In the genomic region with DNA sequence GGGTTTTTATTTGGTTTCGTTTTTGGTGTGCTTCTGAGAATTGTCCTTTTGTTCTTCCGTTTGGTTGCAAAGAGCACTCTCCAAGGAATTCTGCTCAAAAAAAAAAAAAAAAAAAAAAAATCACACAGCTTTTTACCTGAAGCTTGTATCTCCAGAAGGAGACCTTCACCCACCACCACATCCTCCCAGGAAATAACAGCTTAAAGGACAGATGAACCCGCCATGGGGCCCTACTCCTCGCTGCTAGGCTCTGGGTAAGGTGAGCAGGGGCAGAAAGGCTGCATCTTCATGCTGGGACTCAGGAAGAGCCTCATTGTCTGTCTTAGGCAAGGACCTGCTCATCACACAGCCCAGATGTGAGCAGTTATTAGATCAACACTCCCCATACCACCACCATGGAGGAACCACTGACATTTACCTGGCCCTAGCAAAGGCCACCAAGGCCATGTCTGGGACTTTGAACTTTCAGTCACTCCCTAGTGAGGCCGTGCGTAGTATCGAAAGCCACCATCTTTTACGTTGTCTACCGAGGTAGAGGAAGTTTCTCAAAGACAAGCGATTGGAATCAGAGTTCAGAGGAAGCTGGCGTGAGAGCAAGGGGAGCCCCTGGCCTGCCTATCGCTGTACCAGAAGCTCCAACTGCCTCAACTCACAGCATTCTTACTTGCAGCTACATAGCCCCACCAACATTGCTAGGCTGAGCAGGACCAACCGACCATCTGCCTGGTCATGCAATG, we compare ENCODE assay signal across 12 mouse cellular contexts.
DNase-seq lines count a peak whose midpoint lies in the region; ATAC-seq and TF ChIP-seq lines count a peak whose summit lies in the region.
"Had no signal": no experiment of that assay in that cellular context is flagged by ENCODE, and none has a peak within 500 bp of the region (broad histone marks: within the 10 kb centered on the region; RNA-seq: fewer than 3 reads in every experiment).

No protein-coding gene starts in this region.

- peak overlapping the region; percentile 8; the same call in 1 of the 2 replicates for H3K4me2 ChIP-seq in liver, embryonic 15.5 days
- H3K4me2 ChIP-seq in kidney, embryonic 14.5 days (replicated peaks; ENCODE audit: low read depth, low read length) = no peak overlapping the region
- no peak overlapping the region for H3K4me2 ChIP-seq in forebrain, embryonic 12.5 days
- H3K4me2 ChIP-seq: neural tube, embryonic 13.5 days had no signal

- H3K36me3 ChIP-seq in liver, adult 2 months (ENCODE audit: control insufficient read depth, insufficient read depth, low read length) = no peaks in the 10 kb centered on the region
- no peaks in the 10 kb centered on the region for H3K36me3 ChIP-seq in liver, embryonic 15.5 days (replicated peaks)
- no peaks in the 10 kb centered on the region for H3K36me3 ChIP-seq in kidney, embryonic 14.5 days (ENCODE audit: control insufficient read depth, insufficient read depth, low read length)
- no peaks in the 10 kb centered on the region for H3K36me3 ChIP-seq in forebrain, embryonic 12.5 days (replicated peaks)
- H3K36me3 ChIP-seq: neural tube, embryonic 13.5 days had no signal

- no peak for ATAC-seq in liver, embryonic 15.5 days (ENCODE audit: insufficient read depth)
- no peak for ATAC-seq in kidney, embryonic 14.5 days (ENCODE audit: low FRiP score, low TSS enrichment)
- ATAC-seq in forebrain, embryonic 12.5 days (ENCODE audit: low FRiP score) = no peak
- ATAC-seq: hindbrain, embryonic 16.5 days had no signal

- H3K4me3 ChIP-seq in liver, adult 2 months (ENCODE audit: insufficient read depth, low read depth, low read length) = no peak overlapping the region
- no peak overlapping the region for H3K4me3 ChIP-seq in bone marrow macrophage, adult 2 months (ENCODE audit: insufficient read depth, low read length)
- no peak overlapping the region for H3K4me3 ChIP-seq in liver, embryonic 15.5 days (replicated peaks)
- no peak overlapping the region for H3K4me3 ChIP-seq in kidney, embryonic 14.5 days (ENCODE audit: low read length)
- H3K4me3 ChIP-seq in forebrain, embryonic 12.5 days (replicated peaks) = no peak overlapping the region
- H3K4me3 ChIP-seq: erythroblast, embryonic 14.5 days; neural tube, embryonic 13.5 days had no signal

- H3K9me3 ChIP-seq in liver, embryonic 15.5 days (replicated peaks) = no peaks in the 10 kb centered on the region
- no peaks in the 10 kb centered on the region for H3K9me3 ChIP-seq in kidney, embryonic 14.5 days (ENCODE audit: control insufficient read depth, low read length)
- no peaks in the 10 kb centered on the region for H3K9me3 ChIP-seq in forebrain, embryonic 12.5 days
- H3K9me3 ChIP-seq: neural tube, embryonic 13.5 days had no signal

- WGBS in liver, adult 2 months = 83% methylated on average over 13 of the region's 13 CpGs
- 28% methylated on average over 13 of the region's 13 CpGs for WGBS in liver, embryonic 15.5 days (ENCODE audit: insufficient replicate concordance)
- 84% methylated on average over 13 of the region's 13 CpGs for WGBS in kidney, embryonic 14.5 days
- 91% methylated on average over 13 of the region's 13 CpGs for WGBS in forebrain, embryonic 12.5 days

- H3K79me2 ChIP-seq in liver, adult 2 months (ENCODE audit: control insufficient read depth, insufficient read depth, low read length) = no peaks in the 10 kb centered on the region

- H3K27me3 ChIP-seq in liver, adult 2 months (ENCODE audit: control insufficient read depth, insufficient read depth, low read length) = no peaks in the 10 kb centered on the region
- no peaks in the 10 kb centered on the region for H3K27me3 ChIP-seq in liver, embryonic 15.5 days
- no peaks in the 10 kb centered on the region for H3K27me3 ChIP-seq in kidney, embryonic 14.5 days (ENCODE audit: control insufficient read depth, insufficient read depth, low read length)
- H3K27me3 ChIP-seq in forebrain, embryonic 12.5 days = no peaks in the 10 kb centered on the region
- H3K27me3 ChIP-seq: neural tube, embryonic 13.5 days had no signal

- no peak for DNase-seq in liver, adult 2 months (ENCODE audit: extremely low read depth, low read depth, low spot score)
- no peak for DNase-seq in liver
- peak; percentile 65 for DNase-seq in thymus, postnatal 0 days (ENCODE audit: low spot score)
- no peak for DNase-seq in retina, embryonic 14.5 days (ENCODE audit: low spot score)
- DNase-seq: cerebellum, postnatal 10 days had no signal

- no peak for TF ChIP-seq POLR2A in liver, adult 2 months (IDR thresholded peaks at IDR 0.05; ENCODE audit: extremely low read depth, insufficient read depth, low read length)
- no peak for TF ChIP-seq POLR2A in bone marrow macrophage, adult 2 months (IDR thresholded peaks at IDR 0.05; ENCODE audit: borderline replicate concordance, low read depth, low read length)

- H3K9ac ChIP-seq in liver, adult 2 months (ENCODE audit: low read depth, low read length) = no peak overlapping the region
- no peak overlapping the region for H3K9ac ChIP-seq in liver, embryonic 15.5 days
- no peak overlapping the region for H3K9ac ChIP-seq in kidney, embryonic 14.5 days (ENCODE audit: low read depth, low read length)
- H3K9ac ChIP-seq in forebrain, embryonic 12.5 days = no peak overlapping the region
- H3K9ac ChIP-seq: neural tube, embryonic 13.5 days had no signal

- TF ChIP-seq CTCF in liver, adult 2 months (IDR thresholded peaks at IDR 0.05; ENCODE audit: low read depth, low read length) = no peak
- no peak for TF ChIP-seq CTCF in bone marrow macrophage, adult 2 months (IDR thresholded peaks at IDR 0.05; ENCODE audit: low read depth, low read length)

- 0 out of 2 replicates have a peak overlapping the region, but pooled peaks have one; percentile 35 for H3K27ac ChIP-seq in liver, adult 2 months (replicated peaks; ENCODE audit: insufficient read depth, low read depth, low read length)
- peak overlapping the region; percentile 95 for H3K27ac ChIP-seq in bone marrow macrophage, adult 2 months (ENCODE audit: insufficient read depth, low read depth, low read length)
- H3K27ac ChIP-seq in liver, embryonic 15.5 days (replicated peaks) = peak overlapping the region; percentile 75
- H3K27ac ChIP-seq in kidney, embryonic 14.5 days (ENCODE audit: low read depth, low read length) = no peak overlapping the region
- H3K27ac ChIP-seq in forebrain, embryonic 12.5 days = no peak overlapping the region
- H3K27ac ChIP-seq: neural tube, embryonic 13.5 days had no signal

- peaks cover 31% of the 10 kb centered on the region for H3K4me1 ChIP-seq in liver, adult 2 months (ENCODE audit: control insufficient read depth, insufficient read depth, low read length)
- peaks cover 81% of the 10 kb centered on the region for H3K4me1 ChIP-seq in bone marrow macrophage, adult 2 months (ENCODE audit: control insufficient read depth, insufficient read depth, low read length)
- H3K4me1 ChIP-seq in liver, embryonic 15.5 days (replicated peaks) = peaks cover 60% of the 10 kb centered on the region
- H3K4me1 ChIP-seq in kidney, embryonic 14.5 days (ENCODE audit: control insufficient read depth, insufficient read depth, low read length) = peaks cover 16% of the 10 kb centered on the region
- no peaks in the 10 kb centered on the region; the same call in none of the 2 replicates for H3K4me1 ChIP-seq in forebrain, embryonic 12.5 days
- H3K4me1 ChIP-seq: neural tube, embryonic 13.5 days had no signal

Comparison
In these comparisons a context has a peak if more than half of its experiments do, and no peak if none do; other contexts are left out.
1. H3K27ac ChIP-seq: peak in liver, adult 2 months (single experiment), bone marrow macrophage, adult 2 months (single experiment) and liver, embryonic 15.5 days (single experiment); none in kidney, embryonic 14.5 days (single experiment) and forebrain, embryonic 12.5 days (single experiment).